In the genomic region with DNA sequence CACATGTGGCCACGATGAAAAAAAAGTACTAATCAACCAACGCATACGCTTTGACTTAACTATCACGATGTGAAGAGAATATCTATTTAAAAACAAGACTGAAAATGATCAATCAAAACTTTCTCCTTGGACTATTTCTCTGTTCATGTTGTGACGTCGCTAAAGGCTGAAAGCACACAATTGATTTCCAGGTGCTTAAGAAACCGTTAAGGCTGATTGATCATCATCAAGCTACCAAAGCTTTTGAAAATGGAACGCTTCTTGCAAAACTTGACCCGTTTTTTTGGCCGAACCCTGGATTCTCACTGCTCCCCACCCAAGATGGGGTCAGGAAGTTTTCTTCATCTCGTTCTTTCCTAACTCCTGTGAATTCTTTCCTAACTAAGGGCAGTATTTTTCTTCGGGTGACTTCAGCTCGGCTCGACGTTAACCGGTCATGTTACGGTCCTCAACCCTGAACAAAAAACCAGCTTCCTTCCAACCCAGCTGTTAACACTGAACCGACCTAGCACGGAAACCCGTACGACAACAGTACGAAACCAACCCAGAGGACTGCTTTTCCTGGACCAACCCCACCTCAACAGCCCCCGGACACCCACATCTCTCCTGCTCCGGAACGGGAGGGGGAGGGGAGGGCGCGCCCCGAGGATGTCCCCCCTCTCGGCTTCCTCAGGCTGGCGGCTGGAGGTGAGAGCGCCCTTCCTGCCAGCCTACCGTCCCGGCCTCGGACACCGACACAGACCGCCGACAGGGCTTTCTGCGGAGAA, we compare ENCODE assay signal across 8 mouse cellular contexts. TPM values are rescaled to one million over a fixed set of nuclear protein-coding genes. Genes with fewer than 3 reads are reported as not detected.
DNase-seq lines count a peak whose midpoint lies in the region; ATAC-seq lines count a peak whose summit lies in the region.

No protein-coding gene starts in this region.

- ATAC-seq in forebrain, embryonic 11.5 days (replicated peaks; ENCODE audit: low FRiP score): no peak
- peak; percentile 26 for ATAC-seq in monocyte, adult 5-6 weeks (replicated peaks; ENCODE audit: insufficient number of reproducible peaks, low FRiP score, low TSS enrichment, poor library complexity, severe bottlenecking)

- H3K9ac ChIP-seq in forebrain, embryonic 11.5 days (ENCODE audit: low read length): peak overlapping the region; percentile 88

- H3K27ac ChIP-seq in forebrain, embryonic 11.5 days (ENCODE audit: low read depth, low read length): peak overlapping the region; percentile 85
- peak overlapping the region; percentile 98 for H3K27ac ChIP-seq in limb, embryonic 10.5 days

- no peaks in the 10 kb centered on the region for H3K27me3 ChIP-seq in forebrain, embryonic 11.5 days (ENCODE audit: control insufficient read depth, insufficient read depth, low read length)
- no peaks in the 10 kb centered on the region for H3K27me3 ChIP-seq in limb, embryonic 10.5 days (ENCODE audit: low read depth, poor library complexity, severe bottlenecking)

- no peaks in the 10 kb centered on the region; the same call in 1 of the 2 replicates for H3K4me1 ChIP-seq in forebrain, embryonic 11.5 days (replicated peaks; ENCODE audit: control insufficient read depth, insufficient read depth, low read length)
- H3K4me1 ChIP-seq in limb, embryonic 10.5 days: peaks cover 19% of the 10 kb centered on the region

- peak overlapping the region; percentile 95 for H3K4me3 ChIP-seq in forebrain, embryonic 11.5 days (ENCODE audit: low read depth, low read length)
- peak overlapping the region; percentile 96 for H3K4me3 ChIP-seq in limb, embryonic 10.5 days

- H3K36me3 ChIP-seq in forebrain, embryonic 11.5 days (ENCODE audit: control insufficient read depth, insufficient read depth, low read length): 0 out of 2 replicates have a peak, but pooled peaks cover 3% of the 10 kb centered on the region
- peaks cover 10% of the 10 kb centered on the region for H3K36me3 ChIP-seq in limb, embryonic 10.5 days

- peak; percentile 85 for DNase-seq in kidney, postnatal 10 days
- DNase-seq in kidney, adult 18-20 months: no peak
- peak; percentile 42 for DNase-seq in NIH3T3 (ENCODE audit: low read depth)
- no peak for DNase-seq in forebrain, embryonic 11.5 days (ENCODE audit: low spot score)
- peak; percentile 82 for DNase-seq in limb, embryonic 10.5 days (ENCODE audit: low spot score)
- DNase-seq in urinary bladder, postnatal 14 days (ENCODE audit: low spot score): no peak
- DNase-seq in gastrocnemius, adult 18-20 months (ENCODE audit: low spot score): no peak

- peak overlapping the region; percentile 54 for H3K4me2 ChIP-seq in forebrain, embryonic 11.5 days (ENCODE audit: low read depth, low read length, severe bottlenecking)

- H3K9me3 ChIP-seq in forebrain, embryonic 11.5 days (ENCODE audit: control insufficient read depth, low read length): peaks cover 2% of the 10 kb centered on the region; the same call in 1 of the 2 replicates
- no peaks in the 10 kb centered on the region; the same call in 1 of the 2 replicates for H3K9me3 ChIP-seq in limb, embryonic 10.5 days (replicated peaks)

- under 1% methylated on average over 34 of the region's 38 CpGs for WGBS in forebrain, embryonic 11.5 days
- 2% methylated on average over 38 of the region's 38 CpGs for WGBS in limb, embryonic 10.5 days

RNA-seq across cellular contexts. Expression of gene Nck1, which starts 0.8 kb away (rescaled TPM):
- polyA plus RNA-seq in forebrain, embryonic 11.5 days (2014; fragmentation: Nextera tagmentation; extraction: Ambion mirVana): 64.2 and 74.7 TPM in 2 replicates
- 62.5 and 66.3 TPM in 2 replicates for polyA plus RNA-seq in limb, embryonic 10.5 days (2016; fragmentation: Nextera tagmentation; extraction: Ambion mirVana)
- total RNA-seq in monocyte, adult 5-6 weeks (2017): 73.1 to 81.8 TPM (median 81.6 TPM) in 3 replicates
- 10 to 100 TPM; 25.3 to 34.2 TPM for total RNA-seq in gastrocnemius, adult 18-20 months (2021)

RNA-seq across cellular contexts. Expression of gene Slc35g2, which starts 25.8 kb away (rescaled TPM):
- 7.5 and 8.5 TPM in 2 replicates for polyA plus RNA-seq in forebrain, embryonic 11.5 days (2014; fragmentation: Nextera tagmentation; extraction: Ambion mirVana)
- 1.6 and 3.4 TPM in 2 replicates for polyA plus RNA-seq in limb, embryonic 10.5 days (2016; fragmentation: Nextera tagmentation; extraction: Ambion mirVana)
- total RNA-seq in monocyte, adult 5-6 weeks (2017): not detected in 3 replicates
- under 1 TPM; 0.46 to 0.78 TPM for total RNA-seq in gastrocnemius, adult 18-20 months (2021)

RNA-seq across cellular contexts. Expression of gene Stag1, which starts 52.5 kb away (rescaled TPM):
- polyA plus RNA-seq in forebrain, embryonic 11.5 days (2014; fragmentation: Nextera tagmentation; extraction: Ambion mirVana): 57.8 and 63.0 TPM in 2 replicates
- polyA plus RNA-seq in limb, embryonic 10.5 days (2016; fragmentation: Nextera tagmentation; extraction: Ambion mirVana): 52.8 and 57.2 TPM in 2 replicates
- 88.0 to 131 TPM (median 96.2 TPM) in 3 replicates for total RNA-seq in monocyte, adult 5-6 weeks (2017)
- total RNA-seq in gastrocnemius, adult 18-20 months (2021): 10 to 100 TPM; 19.5 to 26.1 TPM

RNA-seq across cellular contexts. Expression of gene Il20rb, which starts 58.5 kb away (rescaled TPM):
- polyA plus RNA-seq in forebrain, embryonic 11.5 days (2014; fragmentation: Nextera tagmentation; extraction: Ambion mirVana): 1.0 and 1.3 TPM in 2 replicates
- 1.5 and 1.6 TPM in 2 replicates for polyA plus RNA-seq in limb, embryonic 10.5 days (2016; fragmentation: Nextera tagmentation; extraction: Ambion mirVana)
- 3.2 to 6.9 TPM (median 3.6 TPM) in 3 replicates for total RNA-seq in monocyte, adult 5-6 weeks (2017)
- total RNA-seq in gastrocnemius, adult 18-20 months (2021): 1 to 10 TPM; 1.1 TPM

Comparison
In these comparisons a context has a peak if more than half of its experiments do, and no peak if none do; other contexts are left out.
1. DNase-seq: peak in kidney, postnatal 10 days (single experiment), NIH3T3 (single experiment) and limb, embryonic 10.5 days (single experiment); none in kidney, adult 18-20 months (single experiment), forebrain, embryonic 11.5 days (single experiment), urinary bladder, postnatal 14 days (single experiment) and gastrocnemius, adult 18-20 months (single experiment).